Mouse (Mus musculus): ENCODE measurements at regions not wholly inside any gene's neighbourhood (a gene's known extent, or its start where the extent isn't known, plus 50 kb on each side); places are given as distances from the start of the nearest gene placed in this dataset.

- TF ChIP-seq CTCF (conservative IDR thresholded peaks at IDR 0.05; ENCODE audit: low read length) = no peak
- no peak for TF ChIP-seq NANOG (IDR thresholded peaks at IDR 0.05; ENCODE audit: borderline replicate concordance, low read length)
- TF ChIP-seq POU5F1 (IDR thresholded peaks at IDR 0.05; ENCODE audit: borderline replicate concordance, low read length) = no peak
Measured at GRCm38 (mm10) chr2:171858894-171859293, 184.4 kb downstream of the Cbln4 start.
